Mouse (Mus musculus): Measurements from ENCODE around the gene Taf11. TPM values are rescaled to one million over a fixed set of nuclear protein-coding genes. Genes with fewer than 3 reads are reported as not detected.

The Taf11 gene
- polyA plus RNA-seq, 1 experiment = 6.6 TPM

- DNase-seq (ENCODE audit: low read depth in 1 of 2, low spot score in 2 of 2) = no peak
- TF ChIP-seq CTCF (IDR thresholded peaks at IDR 0.05; ENCODE audit: extremely low read depth, insufficient read depth, insufficient read length, insufficient replicate concordance) = no peak
- no peak for TF ChIP-seq POLR2A (IDR thresholded peaks at IDR 0.05; ENCODE audit: low read depth, low read length)
- no peak overlapping the region for H3K27ac ChIP-seq (ENCODE audit: insufficient read depth, low read length)
- no peaks in the 10 kb centered on the region for H3K27me3 ChIP-seq (ENCODE audit: control insufficient read depth, insufficient read depth, low read length)
- no peaks in the 10 kb centered on the region for H3K4me1 ChIP-seq (ENCODE audit: control insufficient read depth, insufficient read depth, insufficient read length)
- H3K36me3 ChIP-seq (ENCODE audit: control insufficient read depth, insufficient read depth, low read length) = no peaks in the 10 kb centered on the region
- WGBS = 90% methylated on average over 11 of the region's 11 CpGs
- H3K4me3 ChIP-seq (ENCODE audit: extremely low read depth, insufficient read depth, insufficient read length) = no peak overlapping the region
These were observed 12.6 kb upstream of the Taf11 start for GRCm38 (mm10) chr17:27922174-27922712.

- 89% methylated on average over 4 of the region's 4 CpGs for WGBS
- no peaks in the 10 kb centered on the region for H3K36me3 ChIP-seq (ENCODE audit: control insufficient read depth, insufficient read depth, low read length)
- no peaks in the 10 kb centered on the region for H3K4me1 ChIP-seq (ENCODE audit: control insufficient read depth, insufficient read depth, insufficient read length)
- no peak overlapping the region for H3K27ac ChIP-seq (ENCODE audit: insufficient read depth, low read length)
- TF ChIP-seq CTCF (IDR thresholded peaks at IDR 0.05; ENCODE audit: extremely low read depth, insufficient read depth, insufficient read length, insufficient replicate concordance) (no peak), POLR2A (IDR thresholded peaks at IDR 0.05; ENCODE audit: low read depth, low read length) (no peak)
- no peak for DNase-seq (ENCODE audit: low read depth in 1 of 2, low spot score in 2 of 2)
- no peak overlapping the region for H3K4me3 ChIP-seq (ENCODE audit: extremely low read depth, insufficient read depth, insufficient read length)
- H3K27me3 ChIP-seq (ENCODE audit: control insufficient read depth, insufficient read depth, low read length) = no peaks in the 10 kb centered on the region
These were observed 11.0 kb upstream of the Taf11 start for GRCm38 (mm10) chr17:27920676-27921075.

- no peaks in the 10 kb centered on the region for H3K27me3 ChIP-seq (ENCODE audit: control insufficient read depth, insufficient read depth, low read length)
- WGBS = 92% methylated on average over 4 of the region's 4 CpGs
- no peaks in the 10 kb centered on the region for H3K36me3 ChIP-seq (ENCODE audit: control insufficient read depth, insufficient read depth, low read length)
- no peak overlapping the region for H3K27ac ChIP-seq (ENCODE audit: insufficient read depth, low read length)
- TF ChIP-seq CTCF (IDR thresholded peaks at IDR 0.05; ENCODE audit: extremely low read depth, insufficient read depth, insufficient read length, insufficient replicate concordance) (no peak), POLR2A (IDR thresholded peaks at IDR 0.05; ENCODE audit: low read depth, low read length) (no peak)
- no peak for DNase-seq (ENCODE audit: low read depth in 1 of 2, low spot score in 2 of 2)
- H3K4me3 ChIP-seq (ENCODE audit: extremely low read depth, insufficient read depth, insufficient read length) = no peak overlapping the region
- no peaks in the 10 kb centered on the region for H3K4me1 ChIP-seq (ENCODE audit: control insufficient read depth, insufficient read depth, insufficient read length)
These were observed 6.7 kb upstream of the Taf11 start for GRCm38 (mm10) chr17:27916366-27916765.

- Histone ChIP-seq H3K36me3 (ENCODE audit: control insufficient read depth, insufficient read depth, low read length) (no peaks in the 10 kb centered on the region), H3K4me3 (ENCODE audit: extremely low read depth, insufficient read depth, insufficient read length) (no peak overlapping the region), H3K27ac (ENCODE audit: insufficient read depth, low read length) (no peak overlapping the region), H3K4me1 (ENCODE audit: control insufficient read depth, insufficient read depth, insufficient read length) (peaks cover 5% of the 10 kb centered on the region), H3K27me3 (ENCODE audit: control insufficient read depth, insufficient read depth, low read length) (no peaks in the 10 kb centered on the region)
- TF ChIP-seq CTCF (IDR thresholded peaks at IDR 0.05; ENCODE audit: extremely low read depth, insufficient read depth, insufficient read length, insufficient replicate concordance) = no peak
- no peak for TF ChIP-seq POLR2A (IDR thresholded peaks at IDR 0.05; ENCODE audit: low read depth, low read length)
- WGBS = 87% methylated on average over 4 of the region's 4 CpGs
- DNase-seq (ENCODE audit: low read depth in 1 of 2, low spot score in 2 of 2) = no peak
These were observed 5.1 kb upstream of the Taf11 start for GRCm38 (mm10) chr17:27914742-27915141.

- Histone ChIP-seq H3K4me1 (ENCODE audit: control insufficient read depth, insufficient read depth, insufficient read length) (peaks cover 5% of the 10 kb centered on the region), H3K27ac (ENCODE audit: insufficient read depth, low read length) (no peak overlapping the region), H3K27me3 (ENCODE audit: control insufficient read depth, insufficient read depth, low read length) (no peaks in the 10 kb centered on the region), H3K36me3 (ENCODE audit: control insufficient read depth, insufficient read depth, low read length) (no peaks in the 10 kb centered on the region), H3K4me3 (ENCODE audit: extremely low read depth, insufficient read depth, insufficient read length) (no peak overlapping the region)
- no peak for DNase-seq (ENCODE audit: low read depth in 1 of 2, low spot score in 2 of 2)
- 84% methylated on average over 7 of the region's 7 CpGs for WGBS
- TF ChIP-seq CTCF (IDR thresholded peaks at IDR 0.05; ENCODE audit: extremely low read depth, insufficient read depth, insufficient read length, insufficient replicate concordance) (no peak), POLR2A (IDR thresholded peaks at IDR 0.05; ENCODE audit: low read depth, low read length) (no peak)
These were observed 1.7 kb upstream of the Taf11 start for GRCm38 (mm10) chr17:27911371-27911770.

GRCm38 (mm10) chr17:27908888-27909621 is 589 bp downstream of the Taf11 start, which contains the start of gene Anks1:
TSS of gene Anks1 (plus strand) at chr17:27909306.
- peak within 1 kb of the TSS; percentile 85 for H3K27ac ChIP-seq (ENCODE audit: insufficient read depth, low read length)
- TF ChIP-seq POLR2A (IDR thresholded peaks at IDR 0.05; ENCODE audit: low read depth, low read length) (no peak; the same call in 1 of the 2 replicates), CTCF (IDR thresholded peaks at IDR 0.05; ENCODE audit: extremely low read depth, insufficient read depth, insufficient read length, insufficient replicate concordance) (no peak)
- peaks cover 5% of the 10 kb centered on the region for H3K4me1 ChIP-seq (ENCODE audit: control insufficient read depth, insufficient read depth, insufficient read length)
- H3K36me3 ChIP-seq (ENCODE audit: control insufficient read depth, insufficient read depth, low read length) = no peaks in the 10 kb centered on the region
- WGBS = under 1% methylated on average over 76 of the region's 78 CpGs
- peak within 1 kb of the TSS; percentile 89 for H3K4me3 ChIP-seq (ENCODE audit: extremely low read depth, insufficient read depth, insufficient read length)
- peak; percentile 67 to 77 for DNase-seq (ENCODE audit: low read depth in 1 of 2, low spot score in 2 of 2)
- H3K27me3 ChIP-seq (ENCODE audit: control insufficient read depth, insufficient read depth, low read length) = no peaks in the 10 kb centered on the region
